In the genomic region with DNA sequence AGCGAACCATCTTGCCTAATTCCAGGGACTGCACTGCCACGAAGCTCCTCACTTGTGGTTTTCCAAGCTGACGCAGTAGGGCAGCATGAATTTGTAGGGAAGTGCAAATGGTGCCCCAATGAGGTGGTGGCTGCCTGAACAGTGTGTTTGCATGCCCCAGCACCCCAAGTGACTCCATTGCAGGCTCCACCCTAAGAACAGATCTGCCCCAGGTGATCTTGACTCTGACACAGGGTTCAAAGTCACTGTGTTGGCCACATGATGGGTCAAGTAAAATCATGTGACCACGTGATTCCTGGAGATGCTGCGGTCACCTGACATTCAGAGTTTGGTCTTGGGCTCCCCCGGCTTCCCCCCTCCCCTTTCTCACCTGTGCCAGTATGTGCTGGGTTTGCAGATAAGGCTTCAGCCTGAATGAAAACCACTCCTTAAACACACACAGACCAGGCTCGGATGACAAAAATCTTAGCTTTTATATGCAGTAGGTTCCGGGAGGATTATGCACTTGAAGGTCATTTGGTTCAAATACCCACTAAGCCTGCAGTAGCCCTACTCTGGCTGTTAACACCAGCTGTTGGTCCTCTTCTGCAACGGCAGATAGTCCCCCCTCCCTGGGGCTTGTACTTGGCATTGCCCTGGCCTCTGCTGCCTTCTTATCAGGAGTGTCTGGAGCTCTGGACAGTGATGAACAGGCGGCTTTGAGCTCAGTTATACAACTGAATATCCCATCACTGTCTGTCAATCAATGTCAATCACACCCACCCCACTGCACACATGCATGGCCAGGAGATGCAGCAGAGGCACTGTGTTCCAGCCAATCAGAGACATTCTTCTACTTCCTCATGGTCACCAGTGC, we compare ENCODE assay signal across 26 mouse cellular contexts. TPM values are rescaled to one million over a fixed set of nuclear protein-coding genes. Genes with fewer than 3 reads are reported as not detected.
A peak's percentile ranks its signal among the peaks of the same experiment; 100 is the strongest.
DNase-seq lines count a peak whose midpoint lies in the region; ATAC-seq and TF ChIP-seq lines count a peak whose summit lies in the region.
"Had no signal": no experiment of that assay in that cellular context is flagged by ENCODE, and none has a peak within 500 bp of the region (broad histone marks: within the 10 kb centered on the region; RNA-seq: fewer than 3 reads in every experiment).

No protein-coding gene starts in this region.

- no peak overlapping the region for H3K27ac ChIP-seq in heart, embryonic 11.5 days (ENCODE audit: low read depth, low read length)
- H3K27ac ChIP-seq in heart, adult 2 months: no peak overlapping the region
- H3K27ac ChIP-seq in hindbrain, embryonic 13.5 days: no peak overlapping the region
- no peak overlapping the region for H3K27ac ChIP-seq in hindbrain, embryonic 11.5 days (ENCODE audit: low read depth, low read length)
- no peak overlapping the region for H3K27ac ChIP-seq in midbrain, postnatal 0 days (ENCODE audit: low read depth, low read length)
- no peak overlapping the region for H3K27ac ChIP-seq in midbrain, embryonic 15.5 days
- H3K27ac ChIP-seq: forebrain, embryonic 10.5 days; layer of hippocampus, adult 2 months; limb, embryonic 12.5 days; liver, embryonic 12.5 days; midbrain, embryonic 12.5 days had no signal

- TF ChIP-seq CTCF in heart, adult 2 months (IDR thresholded peaks at IDR 0.05): no peak
- TF ChIP-seq CTCF in midbrain, postnatal 0 days (IDR thresholded peaks at IDR 0.05): no peak

- H3K4me2 ChIP-seq in heart, embryonic 11.5 days: no peak overlapping the region
- no peak overlapping the region for H3K4me2 ChIP-seq in hindbrain, embryonic 13.5 days
- no peak overlapping the region for H3K4me2 ChIP-seq in hindbrain, embryonic 11.5 days (replicated peaks; ENCODE audit: low read depth, low read length)
- H3K4me2 ChIP-seq in midbrain, postnatal 0 days (ENCODE audit: low read depth, low read length, poor library complexity, severe bottlenecking): no peak overlapping the region
- H3K4me2 ChIP-seq in midbrain, embryonic 15.5 days: no peak overlapping the region
- H3K4me2 ChIP-seq: limb, embryonic 12.5 days; liver, embryonic 12.5 days; midbrain, embryonic 12.5 days had no signal

- TF ChIP-seq POLR2A in heart, adult 2 months (IDR thresholded peaks at IDR 0.05; ENCODE audit: insufficient read depth, low read depth, low read length): no peak

- H3K79me2 ChIP-seq in heart, adult 2 months (replicated peaks; ENCODE audit: control insufficient read depth, insufficient read depth, low read length): no peaks in the 10 kb centered on the region

- no peaks in the 10 kb centered on the region for H3K27me3 ChIP-seq in heart, embryonic 11.5 days (ENCODE audit: control insufficient read depth, insufficient read depth, low read length)
- no peaks in the 10 kb centered on the region for H3K27me3 ChIP-seq in heart, adult 2 months (ENCODE audit: control insufficient read depth, insufficient read depth, low read length)
- H3K27me3 ChIP-seq in hindbrain, embryonic 13.5 days: no peaks in the 10 kb centered on the region
- H3K27me3 ChIP-seq in hindbrain, embryonic 11.5 days (ENCODE audit: control insufficient read depth, insufficient read depth, low read length): no peaks in the 10 kb centered on the region
- no peaks in the 10 kb centered on the region for H3K27me3 ChIP-seq in midbrain, postnatal 0 days (ENCODE audit: insufficient read depth, low read length)
- no peaks in the 10 kb centered on the region for H3K27me3 ChIP-seq in midbrain, embryonic 15.5 days (replicated peaks)
- H3K27me3 ChIP-seq: limb, embryonic 12.5 days; liver, embryonic 12.5 days; midbrain, embryonic 12.5 days; Patski had no signal

- no peak for DNase-seq in heart, adult 2 months
- no peak for DNase-seq in hindbrain, embryonic 11.5 days (ENCODE audit: low spot score)
- DNase-seq in midbrain, postnatal 0 days (ENCODE audit: low spot score): no peak
- DNase-seq in cerebellum, postnatal 25 days: no peak
- DNase-seq in neural tube, embryonic 10.5 days (ENCODE audit: extremely low spot score, low spot score): no peak
- DNase-seq: adrenal gland, postnatal 36 days; cerebellum, adult 9-10 months; gastrocnemius, postnatal 36 days; kidney, adult 9 months; kidney, postnatal 25 days; lung, adult 18-20 months; lung, postnatal 10 days; thymus, adult 2 months; thymus, postnatal 4 days had no signal

- peak; percentile 12; the same call in 1 of the 2 replicates for ATAC-seq in heart, embryonic 11.5 days (replicated peaks; ENCODE audit: insufficient number of reproducible peaks, low FRiP score, low TSS enrichment)
- ATAC-seq in hindbrain, embryonic 13.5 days (ENCODE audit: low FRiP score): 0 out of 2 replicates have a peak, but pooled peaks have one; percentile 31
- no peak for ATAC-seq in hindbrain, embryonic 11.5 days (ENCODE audit: low FRiP score)
- ATAC-seq in midbrain, postnatal 0 days (ENCODE audit: low FRiP score): peak; percentile 34; the same call in 1 of the 2 replicates
- ATAC-seq in midbrain, embryonic 15.5 days (replicated peaks): no peak
- ATAC-seq: hindbrain, embryonic 16.5 days; liver, embryonic 12.5 days; Patski had no signal

- peaks cover 3% of the 10 kb centered on the region for H3K9me3 ChIP-seq in heart, embryonic 11.5 days (replicated peaks; ENCODE audit: control insufficient read depth, low read length)
- H3K9me3 ChIP-seq in hindbrain, embryonic 13.5 days: 0 out of 2 replicates have a peak, but pooled peaks cover 12% of the 10 kb centered on the region
- H3K9me3 ChIP-seq in hindbrain, embryonic 11.5 days (ENCODE audit: control insufficient read depth, low read length): no peaks in the 10 kb centered on the region
- no peaks in the 10 kb centered on the region for H3K9me3 ChIP-seq in midbrain, postnatal 0 days (ENCODE audit: low read length)
- H3K9me3 ChIP-seq in midbrain, embryonic 15.5 days: no peaks in the 10 kb centered on the region

- intact Hi-C loops in heart, adult 2 months (cut with DNase I): no loop called here

- no peak overlapping the region for H3K9ac ChIP-seq in heart, embryonic 11.5 days (ENCODE audit: low read depth, low read length)
- H3K9ac ChIP-seq in heart, adult 2 months (ENCODE audit: low read depth, low read length): no peak overlapping the region
- H3K9ac ChIP-seq in hindbrain, embryonic 13.5 days: no peak overlapping the region
- no peak overlapping the region for H3K9ac ChIP-seq in hindbrain, embryonic 11.5 days (ENCODE audit: low read depth, low read length)
- H3K9ac ChIP-seq in midbrain, postnatal 0 days (replicated peaks; ENCODE audit: low read length, poor library complexity, severe bottlenecking): no peak overlapping the region
- no peak overlapping the region for H3K9ac ChIP-seq in midbrain, embryonic 15.5 days
- H3K9ac ChIP-seq: limb, embryonic 12.5 days; liver, embryonic 12.5 days; midbrain, embryonic 12.5 days had no signal

- H3K4me3 ChIP-seq in heart, embryonic 11.5 days (ENCODE audit: low read depth, low read length): no peak overlapping the region
- no peak overlapping the region for H3K4me3 ChIP-seq in heart, adult 2 months
- H3K4me3 ChIP-seq in hindbrain, embryonic 13.5 days: no peak overlapping the region
- no peak overlapping the region for H3K4me3 ChIP-seq in hindbrain, embryonic 11.5 days (ENCODE audit: low read depth, low read length)
- H3K4me3 ChIP-seq in midbrain, postnatal 0 days (ENCODE audit: low read depth, low read length): no peak overlapping the region
- no peak overlapping the region for H3K4me3 ChIP-seq in midbrain, embryonic 15.5 days
- H3K4me3 ChIP-seq: forebrain, embryonic 10.5 days; layer of hippocampus, adult 2 months; limb, embryonic 12.5 days; liver, embryonic 12.5 days; midbrain, embryonic 12.5 days; myocyte had no signal

- H3K4me1 ChIP-seq in heart, embryonic 11.5 days (ENCODE audit: control insufficient read depth, insufficient read depth, low read length): peaks cover 4% of the 10 kb centered on the region; the same call in 1 of the 2 replicates
- H3K4me1 ChIP-seq in heart, adult 2 months (ENCODE audit: control insufficient read depth, insufficient read depth, low read length): no peaks in the 10 kb centered on the region
- H3K4me1 ChIP-seq in hindbrain, embryonic 13.5 days (replicated peaks): peaks cover 2% of the 10 kb centered on the region
- no peaks in the 10 kb centered on the region for H3K4me1 ChIP-seq in hindbrain, embryonic 11.5 days (replicated peaks; ENCODE audit: control insufficient read depth, insufficient read depth, low read length)
- no peaks in the 10 kb centered on the region for H3K4me1 ChIP-seq in midbrain, postnatal 0 days (ENCODE audit: insufficient read depth, low read length)
- no peaks in the 10 kb centered on the region for H3K4me1 ChIP-seq in midbrain, embryonic 15.5 days
- H3K4me1 ChIP-seq: limb, embryonic 12.5 days; liver, embryonic 12.5 days; midbrain, embryonic 12.5 days had no signal

- 56% methylated on average over 10 of the region's 10 CpGs for WGBS in heart, embryonic 11.5 days (ENCODE audit: insufficient replicate concordance)
- WGBS in heart, adult 2 months: 63% methylated on average over 10 of the region's 10 CpGs
- 83% methylated on average over 10 of the region's 10 CpGs for WGBS in hindbrain, embryonic 13.5 days
- 77% methylated on average over 10 of the region's 10 CpGs for WGBS in hindbrain, embryonic 11.5 days
- WGBS in midbrain, postnatal 0 days: 82% methylated on average over 10 of the region's 10 CpGs
- WGBS in midbrain, embryonic 15.5 days: 70% methylated on average over 10 of the region's 10 CpGs

- TF ChIP-seq EP300 in heart, adult 2 months (IDR thresholded peaks at IDR 0.05; ENCODE audit: insufficient read depth, low read depth, low read length): no peak

- H3K36me3 ChIP-seq in heart, embryonic 11.5 days (ENCODE audit: control insufficient read depth, insufficient read depth, low read length): peaks cover 6% of the 10 kb centered on the region; the same call in 1 of the 2 replicates
- no peaks in the 10 kb centered on the region for H3K36me3 ChIP-seq in heart, adult 2 months (ENCODE audit: control insufficient read depth, insufficient read depth, low read length)
- H3K36me3 ChIP-seq in hindbrain, embryonic 13.5 days: peaks cover 3% of the 10 kb centered on the region
- no peaks in the 10 kb centered on the region for H3K36me3 ChIP-seq in hindbrain, embryonic 11.5 days (ENCODE audit: control insufficient read depth, insufficient read depth, low read length)
- H3K36me3 ChIP-seq in midbrain, postnatal 0 days (ENCODE audit: insufficient read depth, low read length): no peaks in the 10 kb centered on the region
- no peaks in the 10 kb centered on the region for H3K36me3 ChIP-seq in midbrain, embryonic 15.5 days (replicated peaks)
- H3K36me3 ChIP-seq: forebrain, embryonic 10.5 days; midbrain, embryonic 12.5 days had no signal

RNA-seq across cellular contexts. Expression of gene Rfxap, which starts 15.5 kb away (rescaled TPM):
- polyA plus RNA-seq in heart, embryonic 11.5 days (2014; fragmentation: Nextera tagmentation; extraction: Ambion mirVana): 30.7 and 34.3 TPM in 2 replicates
- total RNA-seq in heart, adult 2 months (2021): 10 to 100 TPM; 20.5 to 22.3 TPM
- 8.9 and 11.0 TPM in 2 replicates for polyA plus RNA-seq in heart, adult 2 months (2012; rRNA removed)
- 30.9 and 38.3 TPM in 2 replicates for polyA plus RNA-seq in hindbrain, embryonic 13.5 days (2015; fragmentation: Nextera tagmentation; extraction: Ambion mirVana)
- 61.4 and 62.4 TPM in 2 replicates for polyA plus RNA-seq in hindbrain, embryonic 11.5 days (2014; fragmentation: Nextera tagmentation; extraction: Ambion mirVana)
- total RNA-seq in midbrain, postnatal 0 days (2014; rRNA removed): 44.8 and 65.9 TPM in 2 replicates
- 42.6 and 48.2 TPM in 2 replicates for polyA plus RNA-seq in midbrain, postnatal 0 days (2015; fragmentation: Nextera tagmentation; extraction: Ambion mirVana)
- polyA plus RNA-seq in midbrain, embryonic 15.5 days (2015; fragmentation: Nextera tagmentation; extraction: Ambion mirVana): 41.9 and 44.1 TPM in 2 replicates

RNA-seq across cellular contexts. Expression of gene Smad9, which starts 36.7 kb away (rescaled TPM):
- polyA plus RNA-seq in heart, embryonic 11.5 days (2014; fragmentation: Nextera tagmentation; extraction: Ambion mirVana): 2.1 TPM in 2 replicates
- 1 to 10 TPM; 1.6 to 3.5 TPM for total RNA-seq in heart, adult 2 months (2021)
- polyA plus RNA-seq in heart, adult 2 months (2012; rRNA removed): 1.0 and 1.5 TPM in 2 replicates
- polyA plus RNA-seq in hindbrain, embryonic 13.5 days (2015; fragmentation: Nextera tagmentation; extraction: Ambion mirVana): 0.31 and 0.48 TPM in 2 replicates
- polyA plus RNA-seq in hindbrain, embryonic 11.5 days (2014; fragmentation: Nextera tagmentation; extraction: Ambion mirVana): 0.56 and 0.66 TPM in 2 replicates
- total RNA-seq in midbrain, postnatal 0 days (2014; rRNA removed): 4.6 and 6.0 TPM in 2 replicates
- polyA plus RNA-seq in midbrain, postnatal 0 days (2015; fragmentation: Nextera tagmentation; extraction: Ambion mirVana): 0.67 and 0.69 TPM in 2 replicates
- 0.30 and 0.46 TPM in 2 replicates for polyA plus RNA-seq in midbrain, embryonic 15.5 days (2015; fragmentation: Nextera tagmentation; extraction: Ambion mirVana)
- total RNA-seq: common myeloid progenitor, adult 5-6 weeks had no signal

RNA-seq across cellular contexts. Expression of gene Alg5, which starts 56.7 kb away (rescaled TPM):
- polyA plus RNA-seq in heart, embryonic 11.5 days (2014; fragmentation: Nextera tagmentation; extraction: Ambion mirVana): 38.7 and 39.5 TPM in 2 replicates
- total RNA-seq in heart, adult 2 months (2021): 10 to 100 TPM in 1 of 2 experiments, 1 to 10 TPM in 1; 8.9 to 10.5 TPM
- 6.9 and 10.4 TPM in 2 replicates for polyA plus RNA-seq in heart, adult 2 months (2012; rRNA removed)
- 48.0 and 48.2 TPM in 2 replicates for polyA plus RNA-seq in hindbrain, embryonic 13.5 days (2015; fragmentation: Nextera tagmentation; extraction: Ambion mirVana)
- polyA plus RNA-seq in hindbrain, embryonic 11.5 days (2014; fragmentation: Nextera tagmentation; extraction: Ambion mirVana): 41.2 and 48.5 TPM in 2 replicates
- total RNA-seq in midbrain, postnatal 0 days (2014; rRNA removed): 18.9 and 27.3 TPM in 2 replicates
- 65.8 and 65.9 TPM in 2 replicates for polyA plus RNA-seq in midbrain, postnatal 0 days (2015; fragmentation: Nextera tagmentation; extraction: Ambion mirVana)
- 41.4 and 47.0 TPM in 2 replicates for polyA plus RNA-seq in midbrain, embryonic 15.5 days (2015; fragmentation: Nextera tagmentation; extraction: Ambion mirVana)

RNA-seq across cellular contexts. Expression of gene Exosc8, which starts 56.9 kb away (rescaled TPM):
- 103 and 110 TPM in 2 replicates for polyA plus RNA-seq in heart, embryonic 11.5 days (2014; fragmentation: Nextera tagmentation; extraction: Ambion mirVana)
- 10 to 100 TPM; 19.0 to 19.7 TPM for total RNA-seq in heart, adult 2 months (2021)
- polyA plus RNA-seq in heart, adult 2 months (2012; rRNA removed): 10.7 and 19.9 TPM in 2 replicates
- polyA plus RNA-seq in hindbrain, embryonic 13.5 days (2015; fragmentation: Nextera tagmentation; extraction: Ambion mirVana): 74.1 and 80.1 TPM in 2 replicates
- 133 and 140 TPM in 2 replicates for polyA plus RNA-seq in hindbrain, embryonic 11.5 days (2014; fragmentation: Nextera tagmentation; extraction: Ambion mirVana)
- 41.4 and 44.3 TPM in 2 replicates for total RNA-seq in midbrain, postnatal 0 days (2014; rRNA removed)
- 68.4 and 71.4 TPM in 2 replicates for polyA plus RNA-seq in midbrain, postnatal 0 days (2015; fragmentation: Nextera tagmentation; extraction: Ambion mirVana)
- polyA plus RNA-seq in midbrain, embryonic 15.5 days (2015; fragmentation: Nextera tagmentation; extraction: Ambion mirVana): 74.2 and 81.5 TPM in 2 replicates

Comparison
In these comparisons a context has a peak if more than half of its experiments do, and no peak if none do; other contexts are left out.
1. ATAC-seq: peak in heart, embryonic 11.5 days (single experiment), hindbrain, embryonic 13.5 days (single experiment) and midbrain, postnatal 0 days (single experiment); none in hindbrain, embryonic 11.5 days (single experiment) and midbrain, embryonic 15.5 days (single experiment).